Mouse (Mus musculus) gastrocnemius, postnatal 36 days (tissue): ENCODE measurements around the gene Egflam. TPM values are rescaled to one million over a fixed set of nuclear protein-coding genes. Genes with fewer than 3 reads are reported as not detected.

ENCODE experiments used
- DNase-seq, 2 experiments: peaks; one replicate each; pipeline ENCODE4 v3.0.0; 2022
- intact Hi-C: fragments of 180-260 bp; cut with DNase I; formaldehyde crosslinking; loops from one replicate; pipeline ENCODE4 v1.15.1; 2025
- total RNA-seq, 2 experiments: library from RNA; stranded (reverse); gene quantifications; 2 replicates each; pipeline ENCODE4 v1.2.3; 2021

The Egflam gene
- total RNA-seq, 2 experiments from 2014 or later = 12.2 to 13.8 TPM

DNA sequence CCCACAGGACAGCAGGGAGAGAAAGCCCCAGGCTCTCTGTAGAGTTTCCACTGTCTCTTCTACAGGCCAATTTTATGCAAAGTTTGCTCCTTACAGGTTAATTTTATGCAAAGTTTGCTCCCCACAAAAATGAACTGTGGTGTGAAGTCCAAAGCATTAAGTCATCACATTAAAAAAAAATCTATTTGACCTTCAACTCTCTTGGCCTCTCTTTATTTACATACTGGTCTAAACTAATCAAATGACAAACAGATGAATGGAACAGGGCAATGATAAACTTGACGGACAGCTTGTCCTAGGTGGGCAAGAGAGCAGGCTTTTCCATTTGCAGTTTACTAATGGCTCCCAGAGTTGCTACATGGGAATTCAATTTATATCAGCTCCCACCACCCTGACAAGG, 98.3 kb downstream of the Egflam start:
- intact Hi-C loops = no loop called here
- no peak for DNase-seq

DNA sequence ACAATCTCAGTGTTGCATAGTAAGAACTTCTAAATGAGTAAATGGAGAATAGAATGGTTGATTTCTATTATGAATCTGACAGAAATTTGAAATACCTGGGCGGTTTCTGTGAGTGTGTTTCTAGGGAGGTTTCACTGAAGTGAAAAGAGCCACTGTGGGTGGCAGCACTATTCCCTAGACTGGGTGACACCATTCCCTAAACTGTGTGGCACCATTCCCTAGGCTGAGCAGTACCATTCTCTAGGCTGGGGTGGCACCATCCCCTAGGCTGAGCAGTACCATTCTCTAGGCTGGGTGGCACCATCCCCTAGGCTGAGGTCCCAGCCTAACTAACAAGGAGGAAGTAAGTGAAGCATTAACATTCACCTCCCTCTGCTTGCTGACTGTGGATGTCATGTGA, 103.0 kb downstream of the Egflam start:
- intact Hi-C loops = no loop called here
- no peak for DNase-seq

- no peak for DNase-seq
- intact Hi-C loops = no loop called here
These were observed 105.3 kb downstream of the Egflam start for GRCm38 (mm10) chr15:7292854-7293253.

- DNase-seq = no peak
- intact Hi-C loops = no loop called here
These were observed 108.2 kb downstream of the Egflam start for GRCm38 (mm10) chr15:7290003-7290402.

DNA sequence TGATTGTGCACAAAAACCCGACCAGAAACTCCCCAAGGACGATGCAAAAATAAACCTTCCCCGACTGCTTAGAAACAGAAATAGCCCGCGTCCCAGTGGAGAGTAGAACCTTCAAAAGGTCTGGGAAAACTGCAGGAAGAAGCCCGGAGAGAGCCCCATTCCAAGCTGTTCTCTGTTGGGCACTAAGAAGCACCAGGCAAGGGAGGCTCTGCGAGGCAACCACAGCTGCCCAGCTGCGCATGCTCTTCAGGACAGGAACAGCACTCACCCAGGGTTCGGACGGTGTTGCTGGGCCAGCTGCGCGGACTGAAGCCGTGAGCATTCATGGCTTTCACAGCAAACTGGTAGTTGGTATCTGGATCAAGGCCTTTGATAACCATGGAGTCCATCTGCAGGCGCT, 108.7 kb downstream of the Egflam start:
- intact Hi-C loops = no loop called here
- peak; percentile 7 to 15 for DNase-seq

- intact Hi-C loops = no loop called here
- no peak for DNase-seq
These were observed 109.3 kb downstream of the Egflam start for GRCm38 (mm10) chr15:7288841-7289424.

GRCm38 (mm10) chr15:7287911-7288310, 110.3 kb downstream of the Egflam start:
- intact Hi-C loops = no loop called here
- DNase-seq = no peak

DNA sequence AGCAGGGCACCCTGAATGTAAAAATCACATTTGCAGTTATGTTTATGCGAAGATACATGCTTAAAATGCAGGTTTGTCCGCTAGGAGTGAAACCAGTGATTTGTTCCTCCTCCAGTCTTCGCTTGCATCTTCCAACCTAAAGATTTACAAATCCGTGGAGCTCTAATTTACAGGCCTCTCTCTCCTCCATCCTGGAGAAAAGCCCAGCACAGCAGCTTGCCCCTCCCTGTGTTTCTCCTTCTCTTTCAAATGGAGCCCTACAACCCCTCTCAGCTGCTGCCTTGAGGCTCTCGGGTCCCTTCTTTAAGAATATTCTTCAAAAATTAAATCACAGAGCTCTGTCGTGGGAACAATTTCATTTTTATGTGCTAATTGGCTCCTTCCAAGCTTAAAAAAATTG, 116.6 kb downstream of the Egflam start:
- DNase-seq = no peak
- intact Hi-C loops = no loop called here

DNA sequence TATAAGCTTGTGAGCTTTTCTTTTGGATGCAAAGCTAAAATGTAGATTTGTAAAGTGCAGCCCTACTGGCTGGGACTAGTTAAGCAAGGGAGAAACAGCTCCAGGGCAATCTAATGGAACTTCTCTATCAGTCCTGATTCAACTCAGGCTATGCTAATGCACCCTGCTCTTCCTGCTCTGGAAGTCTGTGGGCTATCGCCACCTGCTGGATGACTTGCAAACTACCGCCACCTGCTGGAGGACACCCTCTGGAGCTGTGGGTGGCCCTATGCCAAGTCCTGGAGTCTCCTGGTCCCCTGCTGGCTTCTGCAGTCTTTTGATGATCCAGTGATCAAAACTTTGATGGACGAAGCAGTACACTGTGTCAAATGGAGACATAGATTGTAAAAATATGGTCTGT, 134.4 kb downstream of the Egflam start:
- DNase-seq = peak; percentile 74 to 77
- intact Hi-C loops = loop anchor here (2.0 kb wide), 1 partner anchor 355 kb away; no protein-coding TSS in a partner anchor

- no peak for DNase-seq
- intact Hi-C loops = loop anchor here (2.0 kb wide), 1 partner anchor 355 kb away; no protein-coding TSS in a partner anchor
These were observed 134.9 kb downstream of the Egflam start for GRCm38 (mm10) chr15:7263339-7263738.

- intact Hi-C loops = no loop called here
- no peak for DNase-seq
These were observed 136.8 kb downstream of the Egflam start for GRCm38 (mm10) chr15:7261371-7261770.

- intact Hi-C loops = no loop called here
- DNase-seq = no peak
These were observed 141.6 kb downstream of the Egflam start for GRCm38 (mm10) chr15:7256577-7256976.

DNA sequence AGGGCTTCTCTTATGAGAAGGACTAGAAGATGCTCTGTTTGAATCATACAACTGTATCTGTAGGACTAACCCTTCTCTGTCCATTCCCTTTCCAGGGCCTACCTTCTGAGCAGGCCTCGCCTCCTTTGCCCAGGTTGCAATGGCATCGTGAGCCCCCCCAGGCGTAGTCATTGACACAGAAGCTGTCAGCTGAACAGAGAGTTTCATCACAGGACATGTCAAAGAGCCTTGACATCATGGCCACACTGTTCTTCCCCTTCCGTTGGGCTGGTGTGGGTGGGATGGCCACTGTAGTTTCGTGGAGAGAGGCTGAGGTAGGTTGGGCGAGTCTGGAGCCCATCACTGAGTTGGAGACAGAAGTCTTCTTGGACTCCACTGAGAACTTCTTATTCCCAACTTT, 144.9 kb downstream of the Egflam start:
- no peak for DNase-seq
- intact Hi-C loops = no loop called here

DNA sequence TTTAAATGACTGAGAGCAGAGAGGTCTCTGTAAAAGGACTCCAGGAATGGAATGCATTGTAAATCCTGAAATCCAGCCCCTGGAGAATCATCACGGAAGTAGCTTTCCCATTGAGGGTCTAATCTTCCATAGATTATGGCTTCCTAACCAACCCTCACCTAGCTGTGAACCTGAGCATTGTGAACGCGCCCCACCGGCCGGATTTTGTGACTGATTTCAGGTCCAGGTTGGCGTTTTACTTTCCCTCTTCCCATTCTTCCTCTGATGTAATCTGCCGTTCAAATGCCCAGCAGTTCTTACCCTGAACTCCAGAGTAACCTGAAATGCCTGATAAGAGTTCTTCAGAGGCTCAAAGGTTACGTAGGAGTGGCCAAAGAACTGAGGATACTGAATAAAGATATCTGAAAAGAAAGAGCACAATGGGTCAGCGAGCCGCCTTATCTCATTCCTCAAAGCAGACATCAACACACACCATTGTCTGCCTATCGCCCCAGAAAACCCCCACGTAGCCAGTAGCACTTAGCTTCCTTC, 146.0 kb downstream of the Egflam start:
- no peak for DNase-seq
- intact Hi-C loops = no loop called here

GRCm38 (mm10) chr15:7251042-7251441, 147.2 kb downstream of the Egflam start:
- intact Hi-C loops = no loop called here
- DNase-seq = no peak

- intact Hi-C loops = no loop called here
These were observed 149.0 kb downstream of the Egflam start for GRCm38 (mm10) chr15:7249216-7249615.

DNA sequence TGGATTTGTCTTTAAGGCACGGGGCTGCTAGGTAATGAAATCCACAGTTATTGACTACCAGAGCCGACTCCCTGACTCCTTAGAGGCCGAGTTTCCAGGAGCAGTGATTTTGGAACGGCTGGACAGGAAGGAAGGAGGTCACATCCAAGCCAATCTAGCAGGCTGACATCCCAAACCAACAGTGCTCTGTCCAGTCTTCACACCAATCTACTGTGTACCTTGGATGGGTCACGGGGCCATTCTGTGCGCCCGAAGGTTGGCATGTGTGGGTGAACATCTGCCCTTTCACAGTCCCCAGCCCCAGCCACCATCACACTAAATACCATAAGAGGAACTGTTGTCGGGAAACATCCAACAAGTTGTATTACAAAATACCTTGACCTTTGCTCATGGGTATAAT, 150.9 kb downstream of the Egflam start:
- intact Hi-C loops = no loop called here
- no peak for DNase-seq

More at GRCm38 (mm10) chr15:7249216-7249615, 149.0 kb downstream of the Egflam start:
- no peak for DNase-seq

GRCm38 (mm10) chr15:7242161-7242850, 155.9 kb downstream of the Egflam start:
- intact Hi-C loops = no loop called here
- no peak for DNase-seq

DNA sequence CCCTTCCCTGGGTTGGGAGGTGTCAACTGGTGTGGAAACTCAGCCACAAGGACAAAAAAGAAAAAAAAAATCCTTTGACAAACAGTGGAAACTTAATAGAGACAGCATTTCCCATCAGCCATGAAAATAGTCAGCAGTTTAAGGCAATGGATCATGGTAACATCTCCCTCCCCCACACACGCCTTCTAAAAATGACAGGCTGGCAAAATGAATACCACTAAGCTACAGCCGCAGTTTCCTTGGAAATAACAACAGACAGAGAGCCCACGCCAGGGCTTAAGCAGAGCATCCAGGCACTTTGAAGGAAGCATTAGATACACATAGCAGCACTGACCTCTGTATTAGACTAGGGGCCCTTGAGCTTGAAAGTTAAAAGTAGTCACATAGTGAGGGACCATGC, 157.2 kb downstream of the Egflam start:
- DNase-seq = no peak
- intact Hi-C loops = no loop called here

- no peak for DNase-seq
- intact Hi-C loops = no loop called here
These were observed 158.3 kb downstream of the Egflam start for GRCm38 (mm10) chr15:7239904-7240303.

GRCm38 (mm10) chr15:7233393-7234090, 164.7 kb downstream of the Egflam start:
- no peak for DNase-seq
- intact Hi-C loops = no loop called here
